14 mouse cellular contexts compared by ENCODE assay signal in the genomic region with DNA sequence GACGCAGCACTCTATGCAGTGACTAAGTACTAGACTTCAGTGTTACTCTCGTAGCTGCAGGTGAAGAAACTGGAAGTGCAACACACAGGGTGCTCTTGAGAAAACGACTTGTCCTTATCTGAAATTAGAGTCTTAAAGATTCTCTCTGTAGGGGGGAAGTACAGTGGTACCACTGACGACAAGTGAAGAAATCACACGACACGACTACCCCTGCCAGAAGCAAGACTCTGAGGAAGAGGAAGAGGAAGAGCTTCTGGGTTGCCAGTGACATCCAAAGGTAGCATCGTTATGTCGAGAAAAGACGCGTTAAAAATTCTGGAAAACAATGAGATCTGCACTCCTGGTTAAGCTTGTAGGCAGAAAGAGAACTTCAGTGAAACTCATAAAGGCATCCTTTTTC.
"Had no signal": no experiment of that assay in that cellular context is flagged by ENCODE, and none has a peak within 500 bp of the region (broad histone marks: within the 10 kb centered on the region; RNA-seq: fewer than 3 reads in every experiment).

No protein-coding gene starts in this region.

- H3K9ac ChIP-seq: limb, embryonic 13.5 days; liver, embryonic 14.5 days; neural tube, embryonic 15.5 days had no signal

- H3K27me3 ChIP-seq: limb, embryonic 13.5 days; neural tube, embryonic 15.5 days had no signal

- DNase-seq: kidney, adult 11 months; kidney, postnatal 14 days; left cerebral cortex, postnatal 4 days; lung, adult 18-20 months; lung, postnatal 36 days; retina, postnatal 1 day; right cerebral cortex, postnatal 4 days; spleen, adult 18-20 months; thymus, adult 2 months; thymus, postnatal 36 days had no signal

- H3K4me3 ChIP-seq: limb, embryonic 13.5 days; myocyte; neural tube, embryonic 15.5 days had no signal

- H3K27ac ChIP-seq: limb, embryonic 13.5 days; liver, embryonic 14.5 days had no signal

- H3K9me3 ChIP-seq: limb, embryonic 13.5 days; neural tube, embryonic 15.5 days had no signal

- H3K4me2 ChIP-seq: neural tube, embryonic 15.5 days had no signal
